Mouse (Mus musculus) neural tube, embryonic 12.5 days (tissue): ENCODE data around the gene Anxa2. TPM values are rescaled to one million over a fixed set of nuclear protein-coding genes. Genes with fewer than 3 reads are reported as not detected.

Experiments
- ATAC-seq: fragments of 200-750 bp; cut with Nextera tagmentation; 2 replicates; pipeline ENCODE4 v1.8.0; 2017; ENCODE audit warnings: low read depth, mild to moderate bottlenecking, moderate TSS enrichment, moderate library complexity; ENCODE audit not compliant: low FRiP score
- H3K27ac ChIP-seq: fragments of 300-500 bp; sonication (generic); 2 replicates; pipeline ENCODE4 v1.5.1; 2016
- H3K27me3 ChIP-seq: fragments of 300-500 bp; sonication (generic); replicated peaks from 2 replicates; pipeline ENCODE4 v1.6.1; 2016; ENCODE audit warnings: mild to moderate bottlenecking
- H3K36me3 ChIP-seq: fragments of 300-500 bp; sonication (generic); 2 replicates; pipeline ENCODE4 v1.6.1; 2016; ENCODE audit warnings: mild to moderate bottlenecking
- H3K4me1 ChIP-seq: fragments of 300-500 bp; sonication (generic); 2 replicates; pipeline ENCODE4 v1.6.1; 2016
- H3K4me2 ChIP-seq: fragments of 300-500 bp; sonication (generic); replicated peaks from 2 replicates; pipeline ENCODE4 v1.6.1; 2016; ENCODE audit warnings: mild to moderate bottlenecking
- H3K4me3 ChIP-seq: fragments of 300-500 bp; sonication (generic); 2 replicates; pipeline ENCODE4 v1.5.1; 2016
- H3K9ac ChIP-seq: fragments of 300-500 bp; sonication (generic); 2 replicates; pipeline ENCODE4 v1.6.1; 2016; ENCODE audit warnings: mild to moderate bottlenecking
- H3K9me3 ChIP-seq: fragments of 300-500 bp; sonication (generic); 2 replicates; pipeline ENCODE4 v1.6.1; 2016; ENCODE audit warnings: mild to moderate bottlenecking
- WGBS: fragments of 180-500 bp; shearing (Covaris S2); methylation state at CpG from one replicate; pipeline ENCODE4 v1.1.7; 2016; 5-methylcytosine and 5-hydroxymethylcytosine counted together
- polyA plus RNA-seq: library from polyadenylated mRNA; unstranded; fragments of >200 nt; fragmentation: Nextera tagmentation; extraction: Ambion mirVana; gene quantifications from 2 replicates; pipeline ENCODE4 v1.2.1, GENCODE M21; 2016

Anxa2 gene
- polyA plus RNA-seq, 1 experiment from 2014 or later: 228 TPM

DNA sequence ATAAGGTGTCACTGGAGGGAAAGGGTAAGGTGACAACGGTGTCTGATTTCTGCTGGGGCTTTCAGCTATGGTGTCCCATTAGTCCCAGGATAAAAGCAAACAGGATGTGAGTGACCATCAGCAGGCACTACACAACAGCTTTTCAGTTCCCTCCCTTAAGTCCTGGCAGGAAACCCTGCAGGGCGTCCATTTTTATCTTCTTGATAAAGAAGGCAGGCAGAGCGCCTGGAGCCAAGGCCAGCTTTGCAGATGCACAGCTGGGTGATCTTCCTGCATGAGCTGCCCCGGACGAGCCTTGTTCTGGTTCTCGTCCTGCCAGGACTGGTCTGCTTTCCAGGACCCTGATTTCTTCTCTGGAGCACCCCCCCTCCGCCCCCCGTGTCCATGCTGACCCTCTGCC is 35.1 kb downstream of the Anxa2 start:
- no peak for ATAC-seq
- 37% methylated on average over 8 of the region's 8 CpGs for WGBS
- no peak overlapping the region for H3K27ac ChIP-seq
- H3K4me1 ChIP-seq: peaks cover 3% of the 10 kb centered on the region; the same call in 1 of the 2 replicates
- no peaks in the 10 kb centered on the region; the same call in 1 of the 2 replicates for H3K27me3 ChIP-seq
- peaks cover 9% of the 10 kb centered on the region for H3K36me3 ChIP-seq
- peaks cover 4% of the 10 kb centered on the region for H3K9me3 ChIP-seq
- H3K4me3 ChIP-seq: no peak overlapping the region
- no peak overlapping the region for H3K9ac ChIP-seq
- H3K4me2 ChIP-seq: no peak overlapping the region

DNA sequence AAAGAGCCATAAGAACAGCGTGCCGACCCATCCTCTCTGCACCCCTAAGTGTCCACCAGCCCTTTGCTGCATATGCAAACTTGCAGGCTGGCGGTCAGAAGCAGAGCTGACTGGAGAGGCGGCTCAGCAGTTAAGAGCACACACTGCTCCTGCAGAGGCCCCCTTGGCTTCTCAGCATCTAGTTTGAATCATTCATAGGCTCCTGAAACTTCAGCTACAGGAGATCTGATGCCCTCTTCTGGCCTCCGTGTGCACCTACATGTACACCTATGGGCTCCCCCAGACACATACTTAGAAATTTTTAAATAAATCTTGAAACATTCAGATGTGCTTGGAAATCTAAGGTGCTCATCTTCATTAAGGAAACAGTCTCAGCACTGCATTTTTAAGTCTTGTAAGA is 35.6 kb downstream of the Anxa2 start:
- peaks cover 9% of the 10 kb centered on the region for H3K36me3 ChIP-seq
- H3K4me2 ChIP-seq: no peak overlapping the region
- no peak overlapping the region for H3K27ac ChIP-seq
- WGBS: 17% methylated on average over 5 of the region's 5 CpGs
- no peak for ATAC-seq
- no peak overlapping the region for H3K4me3 ChIP-seq
- peaks cover 3% of the 10 kb centered on the region; the same call in 1 of the 2 replicates for H3K4me1 ChIP-seq
- H3K9ac ChIP-seq: no peak overlapping the region
- H3K27me3 ChIP-seq: no peaks in the 10 kb centered on the region; the same call in 1 of the 2 replicates
- peaks cover 4% of the 10 kb centered on the region for H3K9me3 ChIP-seq

DNA sequence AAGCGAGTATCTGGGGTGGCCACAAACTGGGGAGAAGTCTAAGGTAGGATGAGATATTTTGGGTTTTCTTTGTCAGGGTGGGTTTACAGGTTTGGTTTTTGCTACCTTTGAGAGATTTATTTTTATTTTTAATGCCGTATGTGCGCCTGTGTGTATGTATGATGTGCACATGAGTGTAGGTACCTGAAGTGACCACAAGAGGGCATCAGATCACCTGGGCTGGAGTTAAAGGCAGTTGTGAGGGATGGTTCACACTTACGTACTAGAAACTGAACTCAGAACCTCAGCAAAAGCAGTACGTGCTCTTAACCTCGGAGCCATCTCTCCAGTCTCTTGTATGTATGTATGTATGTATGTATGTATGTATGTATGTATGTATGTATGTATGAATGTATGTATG is 39.4 kb downstream of the Anxa2 start:
- 97% methylated on average over 6 of the region's 6 CpGs for WGBS
- no peak for ATAC-seq
- peaks cover 4% of the 10 kb centered on the region for H3K9me3 ChIP-seq

DNA sequence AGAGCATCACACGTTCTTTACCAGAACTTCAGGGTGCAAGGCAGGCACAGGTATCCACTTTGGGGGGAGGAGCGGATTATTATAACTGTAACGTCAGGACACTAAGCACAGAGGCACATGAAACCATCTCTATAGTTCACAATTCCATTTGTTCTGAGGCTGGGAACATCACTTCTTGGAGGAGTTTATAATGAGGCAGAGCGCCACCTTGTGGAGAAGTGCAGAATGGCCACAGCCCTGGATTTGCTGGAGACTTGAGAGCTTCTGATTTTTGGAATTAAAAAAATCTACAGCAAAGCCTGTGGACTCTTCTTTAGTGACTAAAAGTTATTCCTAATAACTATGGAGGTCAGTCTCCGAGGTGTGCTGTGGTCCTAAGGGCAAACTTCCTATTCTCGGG is 49.1 kb downstream of the Anxa2 start:
- H3K9ac ChIP-seq: no peak overlapping the region
- H3K27ac ChIP-seq: no peak overlapping the region
- 0 out of 2 replicates have a peak, but pooled peaks cover 3% of the 10 kb centered on the region for H3K27me3 ChIP-seq
- ATAC-seq: no peak
- no peaks in the 10 kb centered on the region for H3K4me1 ChIP-seq
- no peaks in the 10 kb centered on the region for H3K9me3 ChIP-seq
- H3K4me3 ChIP-seq: no peak overlapping the region
- H3K4me2 ChIP-seq: no peak overlapping the region
- 39% methylated on average over 6 of the region's 6 CpGs for WGBS
- H3K36me3 ChIP-seq: no peaks in the 10 kb centered on the region

More for the DNA sequence above, 39.4 kb downstream of the Anxa2 start:
- peaks cover 3% of the 10 kb centered on the region; the same call in 1 of the 2 replicates for H3K4me1 ChIP-seq
- no peak overlapping the region for H3K4me2 ChIP-seq
- H3K9ac ChIP-seq: no peak overlapping the region
- H3K27ac ChIP-seq: no peak overlapping the region
- H3K4me3 ChIP-seq: no peak overlapping the region
- H3K36me3 ChIP-seq: peaks cover 9% of the 10 kb centered on the region
- no peaks in the 10 kb centered on the region for H3K27me3 ChIP-seq

DNA sequence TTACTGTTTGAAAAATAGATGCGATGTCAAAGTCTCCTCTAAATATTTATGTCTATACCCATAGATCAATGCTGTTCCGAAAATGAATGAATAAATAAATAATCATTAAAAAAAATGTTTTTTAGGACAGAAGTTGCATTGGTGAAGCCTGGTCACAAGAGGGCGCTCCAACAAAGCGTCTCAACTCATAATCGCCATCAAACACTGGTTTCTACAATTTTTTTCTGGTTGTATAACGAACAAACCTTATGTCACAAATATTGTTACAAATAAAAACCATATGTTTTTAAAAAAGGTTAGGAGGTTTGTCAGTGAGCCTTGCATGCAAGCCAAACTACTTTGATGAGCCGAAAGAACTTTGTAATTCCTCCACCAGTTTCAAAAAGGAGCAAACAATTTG is 52.2 kb downstream of the Anxa2 start:
- Histone ChIP-seq H3K4me1 (no peaks in the 10 kb centered on the region), H3K4me3 (no peak overlapping the region), H3K36me3 (no peaks in the 10 kb centered on the region), H3K9ac (no peak overlapping the region), H3K9me3 (no peaks in the 10 kb centered on the region), H3K27me3 (0 out of 2 replicates have a peak, but pooled peaks cover 3% of the 10 kb centered on the region), H3K27ac (no peak overlapping the region), H3K4me2 (no peak overlapping the region)
- ATAC-seq: no peak
- WGBS: 14% methylated on average over 7 of the region's 7 CpGs

DNA sequence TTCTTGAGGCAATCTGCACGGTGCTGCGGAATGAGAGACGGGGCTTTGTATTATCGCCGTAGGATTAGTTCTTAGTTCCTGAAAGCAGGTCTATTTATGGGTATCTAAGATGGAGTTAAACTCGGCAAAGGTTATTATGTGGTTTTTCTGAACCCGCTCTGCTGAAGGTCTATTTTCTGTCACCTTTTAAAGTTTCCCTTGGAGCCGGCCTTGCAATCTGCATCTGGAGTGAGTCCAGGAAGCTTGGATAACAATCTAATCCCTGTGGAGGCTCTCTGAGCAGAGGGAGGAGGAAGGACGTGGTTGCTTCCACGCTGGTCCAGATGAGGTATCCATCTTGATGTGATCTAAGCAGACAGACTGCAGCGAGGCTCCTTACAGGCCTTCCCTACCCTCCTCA is 53.8 kb downstream of the Anxa2 start:
- 0 out of 2 replicates have a peak, but pooled peaks cover 3% of the 10 kb centered on the region for H3K27me3 ChIP-seq
- ATAC-seq: no peak
- H3K27ac ChIP-seq: no peak overlapping the region

DNA sequence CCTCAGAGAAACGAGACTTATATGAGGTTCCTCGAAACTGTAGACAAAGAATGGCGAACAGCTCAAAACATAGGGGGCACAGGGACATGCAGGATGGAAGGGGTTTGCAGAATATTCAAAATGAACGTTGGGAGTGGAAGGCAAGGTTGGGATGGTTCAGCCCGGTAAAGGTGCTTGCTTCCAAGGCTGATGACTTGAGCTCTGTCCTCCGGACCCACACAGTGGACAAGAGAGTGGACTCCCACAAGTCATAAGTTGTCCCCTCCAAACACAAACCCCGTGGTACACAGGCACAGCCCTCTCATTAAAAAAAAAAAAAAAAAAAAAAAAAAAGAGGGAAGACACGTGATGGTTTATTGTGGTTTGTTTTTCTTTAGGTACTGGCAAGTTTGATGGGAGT is 54.6 kb downstream of the Anxa2 start:
- H3K4me2 ChIP-seq: no peak overlapping the region
- no peak overlapping the region for H3K27ac ChIP-seq
- H3K36me3 ChIP-seq: no peaks in the 10 kb centered on the region
- WGBS: 76% methylated on average over 8 of the region's 8 CpGs
- 0 out of 2 replicates have a peak, but pooled peaks cover 3% of the 10 kb centered on the region for H3K27me3 ChIP-seq
- 0 out of 2 replicates have a peak, but pooled peaks cover 3% of the 10 kb centered on the region for H3K4me1 ChIP-seq
- no peaks in the 10 kb centered on the region for H3K9me3 ChIP-seq
- no peak for ATAC-seq
- H3K9ac ChIP-seq: no peak overlapping the region
- no peak overlapping the region for H3K4me3 ChIP-seq

More for the DNA sequence above, 53.8 kb downstream of the Anxa2 start:
- Histone ChIP-seq H3K4me1 (0 out of 2 replicates have a peak, but pooled peaks cover 1% of the 10 kb centered on the region), H3K36me3 (no peaks in the 10 kb centered on the region), H3K9me3 (no peaks in the 10 kb centered on the region), H3K9ac (no peak overlapping the region), H3K4me2 (no peak overlapping the region), H3K4me3 (no peak overlapping the region)
- 56% methylated on average over 11 of the region's 11 CpGs for WGBS

DNA sequence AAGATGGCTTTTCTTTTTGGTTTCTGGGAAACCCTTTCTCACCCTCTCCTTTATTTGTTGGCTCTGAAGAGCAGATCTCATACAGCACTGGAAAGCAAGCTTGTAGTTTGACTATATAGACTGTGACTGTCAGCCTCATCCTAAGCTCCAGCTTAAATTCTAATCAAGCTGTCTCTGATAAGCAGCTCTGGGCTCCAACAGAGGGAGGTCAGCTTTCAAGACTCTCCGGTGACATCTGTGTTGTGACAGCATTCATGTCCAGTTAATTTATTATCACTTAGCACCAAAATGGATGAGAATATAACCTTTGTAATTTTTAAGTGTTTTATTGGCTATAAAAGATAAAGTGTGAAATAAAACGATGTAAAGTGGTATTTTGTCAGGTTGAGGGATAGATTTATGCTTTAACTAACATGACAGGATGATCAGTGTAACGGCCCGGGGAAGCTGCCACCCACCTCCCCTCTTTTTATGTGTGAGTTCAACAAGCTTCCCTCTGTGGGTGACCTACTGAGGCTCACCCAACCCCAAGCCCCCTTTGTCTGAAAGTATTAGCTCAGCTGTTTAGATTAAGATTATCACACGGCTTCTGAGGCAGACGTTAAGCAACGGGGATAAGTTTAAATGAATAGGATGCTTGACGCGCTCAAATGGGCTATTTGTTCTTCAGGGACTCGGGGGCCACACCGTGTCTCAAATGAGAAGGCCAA is 58.6 kb downstream of the Anxa2 start:
- Histone ChIP-seq H3K9me3 (no peaks in the 10 kb centered on the region), H3K9ac (no peak overlapping the region), H3K4me1 (0 out of 2 replicates have a peak, but pooled peaks cover 3% of the 10 kb centered on the region), H3K4me3 (no peak overlapping the region), H3K27me3 (0 out of 2 replicates have a peak, but pooled peaks cover 3% of the 10 kb centered on the region), H3K27ac (no peak overlapping the region), H3K36me3 (no peaks in the 10 kb centered on the region), H3K4me2 (no peak overlapping the region)
- no peak for ATAC-seq
- WGBS: 18% methylated on average over 11 of the region's 11 CpGs

DNA sequence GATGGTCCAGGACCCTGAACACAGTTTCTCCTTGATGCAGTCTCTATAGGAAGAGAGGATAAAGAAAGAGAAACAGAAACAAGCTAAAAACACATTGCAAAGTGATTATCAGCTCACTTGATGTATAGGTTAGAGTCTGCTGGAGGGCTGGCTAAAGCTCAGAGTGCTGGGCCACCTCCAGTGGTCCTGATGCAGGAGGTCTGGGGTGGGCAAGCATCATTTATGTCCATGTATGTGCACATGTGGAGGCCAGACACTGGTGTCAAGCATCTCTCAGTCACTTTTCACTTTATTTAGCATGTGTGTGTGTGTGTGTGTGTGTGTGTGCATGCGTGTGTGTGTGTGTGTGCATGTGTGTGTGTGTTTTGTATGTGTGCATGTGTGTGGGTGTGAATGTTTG is 59.3 kb downstream of the Anxa2 start:
- 88% methylated on average over 1 of the region's 1 CpGs for WGBS
- H3K36me3 ChIP-seq: no peaks in the 10 kb centered on the region
- H3K9me3 ChIP-seq: no peaks in the 10 kb centered on the region
- no peak overlapping the region for H3K27ac ChIP-seq
- no peaks in the 10 kb centered on the region for H3K27me3 ChIP-seq
- H3K9ac ChIP-seq: no peak overlapping the region
- H3K4me2 ChIP-seq: no peak overlapping the region
- H3K4me1 ChIP-seq: peaks cover 6% of the 10 kb centered on the region
- H3K4me3 ChIP-seq: no peak overlapping the region
- ATAC-seq: no peak

DNA sequence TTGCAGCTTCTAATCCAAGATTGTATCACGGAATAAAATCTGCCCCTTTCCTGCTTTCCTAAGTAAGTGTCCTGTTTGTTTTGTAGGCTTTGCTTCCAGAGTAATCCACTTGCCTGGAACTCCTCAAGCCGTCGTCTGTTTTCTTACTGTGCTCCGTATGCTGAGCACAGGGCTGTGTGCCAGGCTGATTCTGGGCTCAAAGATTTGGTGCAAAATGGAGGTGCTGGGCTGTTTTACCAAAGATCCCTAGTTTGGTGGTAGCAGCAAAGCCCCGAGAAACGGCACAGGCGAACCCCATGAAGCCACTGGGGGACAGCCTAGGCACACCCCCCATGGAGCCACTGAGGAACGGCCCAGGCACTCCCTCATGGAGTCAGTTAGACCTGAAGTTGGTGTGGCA is 60.8 kb downstream of the Anxa2 start:
- no peaks in the 10 kb centered on the region for H3K9me3 ChIP-seq
- no peak for ATAC-seq
- H3K27me3 ChIP-seq: no peaks in the 10 kb centered on the region
- no peak overlapping the region for H3K27ac ChIP-seq
- no peak overlapping the region for H3K4me3 ChIP-seq
- H3K4me2 ChIP-seq: no peak overlapping the region
- 81% methylated on average over 8 of the region's 8 CpGs for WGBS
- peaks cover 6% of the 10 kb centered on the region for H3K4me1 ChIP-seq
- no peak overlapping the region for H3K9ac ChIP-seq
- H3K36me3 ChIP-seq: no peaks in the 10 kb centered on the region

DNA sequence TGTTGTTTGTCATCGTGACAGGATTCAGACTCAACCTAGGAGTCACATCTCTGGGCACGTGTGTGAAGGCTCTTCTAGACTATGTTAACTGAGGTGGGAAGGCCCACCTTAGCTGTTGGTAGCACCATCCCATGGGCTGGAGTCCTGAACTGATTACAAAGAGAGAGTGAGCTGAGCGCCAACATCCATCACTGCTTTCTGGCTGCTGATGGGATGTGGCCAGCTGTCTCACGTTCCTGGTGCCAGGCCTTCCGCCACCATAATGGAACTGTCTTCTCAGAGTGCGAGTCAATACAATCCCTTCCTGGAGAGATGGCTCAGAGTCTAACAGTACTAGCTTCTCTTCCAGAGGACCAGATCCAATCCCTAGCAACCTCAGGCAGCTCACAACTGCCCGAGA is 62.0 kb downstream of the Anxa2 start:
- H3K4me1 ChIP-seq: peaks cover 6% of the 10 kb centered on the region
- H3K27ac ChIP-seq: no peak overlapping the region
- H3K4me2 ChIP-seq: no peak overlapping the region
- no peak overlapping the region for H3K9ac ChIP-seq
- H3K27me3 ChIP-seq: no peaks in the 10 kb centered on the region
- no peaks in the 10 kb centered on the region for H3K9me3 ChIP-seq
- H3K4me3 ChIP-seq: no peak overlapping the region
- ATAC-seq: no peak
- no peaks in the 10 kb centered on the region for H3K36me3 ChIP-seq
- 86% methylated on average over 7 of the region's 7 CpGs for WGBS

DNA sequence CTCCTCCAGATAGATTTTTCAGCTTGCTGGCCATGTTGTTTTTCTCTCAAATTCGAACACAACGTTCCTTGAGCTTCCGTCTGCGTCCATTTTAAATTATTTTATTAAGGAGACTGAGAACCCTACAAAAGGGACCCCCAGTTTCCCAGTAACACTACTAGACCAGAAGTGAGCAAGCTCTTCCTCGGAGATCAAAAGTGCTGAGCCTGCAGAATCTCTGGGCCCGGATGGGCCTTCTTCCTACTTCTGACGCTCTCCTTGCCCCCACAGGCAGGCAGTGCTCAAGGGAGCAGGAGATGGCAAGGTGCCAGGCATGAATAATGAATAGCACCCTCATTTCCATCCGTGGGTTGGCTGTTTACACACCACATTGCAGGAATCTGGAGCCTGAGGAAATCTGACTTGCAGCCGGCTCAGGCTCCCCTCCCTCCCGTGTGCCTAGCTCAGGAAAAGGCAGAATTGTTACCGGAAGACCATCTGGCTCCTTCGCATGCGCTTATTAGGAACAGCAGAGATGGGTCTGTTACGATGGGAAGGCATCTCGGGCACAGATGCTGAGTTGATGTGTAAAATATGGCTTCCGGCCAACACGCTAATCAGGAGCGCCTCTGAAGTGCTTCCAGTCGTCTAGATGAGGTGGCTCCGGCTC is 64.1 kb downstream of the Anxa2 start:
- H3K4me3 ChIP-seq: no peak overlapping the region
- WGBS: 60% methylated on average over 20 of the region's 20 CpGs
- no peak overlapping the region for H3K27ac ChIP-seq
- no peak overlapping the region for H3K4me2 ChIP-seq
- H3K9ac ChIP-seq: no peak overlapping the region
- H3K27me3 ChIP-seq: no peaks in the 10 kb centered on the region
- peak; percentile 74 for ATAC-seq
- no peaks in the 10 kb centered on the region for H3K9me3 ChIP-seq
- H3K4me1 ChIP-seq: peaks cover 3% of the 10 kb centered on the region
- H3K36me3 ChIP-seq: no peaks in the 10 kb centered on the region
